Mouse (Mus musculus): ENCODE results near the gene Vmn2r23. TPM values are rescaled to one million over a fixed set of nuclear protein-coding genes. Genes with fewer than 3 reads are reported as not detected.

The Vmn2r23 gene
- not detected in 2 replicates for polyA plus RNA-seq (2015; fragmentation: Nextera tagmentation; extraction: Ambion mirVana)

DNA sequence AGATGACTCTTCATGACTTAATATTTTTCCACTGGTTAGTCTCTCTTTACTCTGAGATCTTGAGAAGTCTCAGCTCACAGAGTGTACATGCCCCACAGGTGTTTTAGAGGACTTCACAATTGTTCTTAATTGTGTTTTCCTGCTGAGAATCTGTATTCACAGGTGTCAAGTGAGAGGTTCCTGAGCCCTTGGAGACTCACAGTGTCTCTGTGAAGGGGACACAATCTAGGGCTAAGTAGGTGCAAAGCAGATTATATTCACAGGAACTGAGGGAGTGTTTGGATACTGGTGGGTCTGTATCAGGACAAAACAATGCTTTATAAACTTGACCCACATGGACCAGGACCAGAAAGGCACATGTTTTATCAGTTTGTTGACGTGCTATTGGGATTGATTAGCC, at the start of gene Vmn2r23:
TSS of gene Vmn2r23 (plus strand) at position 301 of the 400 bp plus-strand sequence.

DNA sequence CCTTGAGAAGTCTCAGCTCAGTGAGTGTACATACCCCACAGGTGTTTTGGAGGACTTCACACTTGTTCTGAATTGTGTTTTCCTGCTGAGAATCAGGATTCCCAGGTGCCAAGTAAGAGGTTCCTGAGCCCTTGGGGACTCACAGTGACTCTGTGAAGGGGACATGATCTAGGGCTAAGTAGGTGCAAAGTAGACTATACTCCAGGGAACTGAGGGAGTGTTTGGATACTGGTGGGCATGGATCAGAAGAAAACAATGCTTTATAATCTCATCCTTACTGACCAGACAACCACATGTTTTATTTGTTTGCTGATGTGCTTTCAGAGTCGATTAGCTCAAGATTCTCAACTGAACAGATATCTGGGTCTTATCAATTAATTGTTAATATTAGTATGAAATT, 76.1 kb downstream of the Vmn2r23 start, which contains the start of gene Vmn2r24:
TSS of gene Vmn2r24 (plus strand) at position 301 of the 400 bp plus-strand sequence.

Other genes with a start within 250 kb of the Vmn2r23 start
- gene Vmn2r21, start 169.3 kb upstream of the Vmn2r23 start, polyA plus RNA-seq (2015; fragmentation: Nextera tagmentation; extraction: Ambion mirVana) = not detected in 2 replicates
- gene Vmn2r22, start 51.9 kb upstream of the Vmn2r23 start, polyA plus RNA-seq (2015; fragmentation: Nextera tagmentation; extraction: Ambion mirVana) = not detected in 2 replicates
- not detected in 2 replicates for gene Vmn2r24, start 76.2 kb downstream of the Vmn2r23 start, polyA plus RNA-seq (2015; fragmentation: Nextera tagmentation; extraction: Ambion mirVana)
- not detected in 2 replicates for gene Vmn2r25, start 150.8 kb downstream of the Vmn2r23 start, polyA plus RNA-seq (2015; fragmentation: Nextera tagmentation; extraction: Ambion mirVana)

Measured in urinary bladder, postnatal 0 days (tissue).